Mouse (Mus musculus) bone marrow macrophage, adult 2 months (primary cell): ENCODE data around the gene Akr1c6.

Experiments
- CTCF ChIP-seq: IDR thresholded peaks from 2 replicates; pipeline ENCODE4 v1.5.1; 2012; ENCODE audit warnings: low read depth, mild to moderate bottlenecking, low read length, moderate library complexity
- POLR2A ChIP-seq: IDR thresholded peaks from 2 replicates; pipeline ENCODE4 v1.6.1; 2012; ENCODE audit warnings: mild to moderate bottlenecking, low read depth, low read length, borderline replicate concordance

GRCm38 (mm10) chr13:4388762-4389446, 45.2 kb upstream of the Akr1c6 start:
- no peak for TF ChIP-seq POLR2A
- no peak for TF ChIP-seq CTCF
